Mouse (Mus musculus) CD8-positive naive resting alpha-beta T cell, adult 2 months (primary cell): ENCODE measurements around the gene Il12rb1.
A peak's percentile ranks its signal among the peaks of the same experiment; 100 is the strongest.

Experiments used
- DNase-seq, 2 experiments: peaks; one replicate each; pipeline ENCODE4 v3.0.0; 2022; ENCODE audit warnings: low read depth in 2 of 2, low spot score in 2 of 2

The Il12rb1 gene

DNA sequence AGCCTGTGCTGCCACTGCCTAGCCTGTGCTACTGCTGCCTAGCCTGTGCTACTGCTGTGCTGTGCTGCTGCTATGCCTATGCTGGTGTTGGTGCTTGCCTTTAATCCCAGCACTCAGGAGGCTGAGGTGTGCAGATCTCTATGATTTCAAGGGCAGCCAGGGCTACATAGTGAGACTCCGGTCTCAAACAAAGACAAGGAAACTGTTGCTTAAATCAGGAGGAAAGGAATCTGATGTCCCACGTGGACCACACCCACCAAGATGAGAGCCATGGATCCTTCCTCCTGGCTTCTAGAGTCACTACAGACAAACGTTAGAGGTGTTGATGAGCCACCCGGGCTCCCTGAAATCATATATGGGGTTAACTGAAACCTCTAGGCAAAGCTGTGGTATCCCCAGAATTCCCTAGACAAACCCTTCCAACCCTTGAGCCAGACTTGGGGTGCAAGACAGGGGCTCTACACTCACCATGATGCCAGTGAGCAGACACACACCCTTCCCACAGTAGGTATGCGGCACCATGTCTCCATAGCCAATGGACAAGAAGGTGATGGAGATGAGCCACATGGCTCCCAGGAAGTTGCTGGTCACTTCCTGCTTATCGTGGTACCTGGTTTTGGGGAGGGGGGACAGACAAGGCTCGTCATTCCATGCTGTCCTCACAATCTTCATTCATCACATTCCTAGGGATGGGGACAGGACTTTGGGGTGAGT lies 42.0 kb downstream of the Il12rb1 start:
- no peak for DNase-seq

DNA sequence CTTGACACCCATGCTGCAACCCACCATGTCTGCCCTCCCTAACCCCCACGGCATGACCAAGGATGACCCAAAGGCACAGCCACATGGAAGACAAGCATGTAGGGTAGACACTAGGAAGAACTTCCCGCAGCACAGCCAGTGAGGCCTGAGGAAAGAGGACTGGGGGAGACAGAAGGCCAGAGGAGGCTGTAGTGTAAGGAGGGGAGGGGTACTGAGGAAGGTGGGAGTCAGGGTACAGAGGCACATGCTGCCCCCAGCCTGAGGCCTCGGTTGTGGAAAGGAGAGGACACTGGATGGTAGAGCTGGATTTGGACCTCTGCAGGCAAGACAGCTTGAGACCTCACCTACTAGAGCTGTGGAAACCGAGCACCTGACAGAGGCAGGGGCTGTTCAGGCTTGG lies 42.7 kb downstream of the Il12rb1 start:
- no peak for DNase-seq

DNA sequence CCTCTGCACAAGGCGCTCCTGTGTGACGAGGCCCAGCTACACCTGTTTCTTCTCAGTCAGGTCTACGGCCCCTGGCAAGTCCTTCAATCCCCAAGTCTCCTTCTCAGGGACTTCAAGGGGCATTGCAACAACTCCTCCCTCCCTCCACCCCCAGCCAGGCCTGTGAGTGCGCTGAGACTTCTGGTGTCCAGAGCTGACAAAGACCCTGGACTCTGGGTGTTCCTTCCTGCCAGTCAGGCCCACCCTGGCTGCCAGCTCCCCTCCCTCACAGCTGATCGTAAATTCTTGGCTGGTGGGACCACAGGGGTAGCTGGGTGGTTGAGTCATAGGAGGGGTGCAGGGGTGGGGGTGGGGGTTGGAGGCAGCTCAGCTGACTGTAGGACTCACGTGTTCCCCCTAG lies 43.6 kb downstream of the Il12rb1 start:
- no peak for DNase-seq

DNA sequence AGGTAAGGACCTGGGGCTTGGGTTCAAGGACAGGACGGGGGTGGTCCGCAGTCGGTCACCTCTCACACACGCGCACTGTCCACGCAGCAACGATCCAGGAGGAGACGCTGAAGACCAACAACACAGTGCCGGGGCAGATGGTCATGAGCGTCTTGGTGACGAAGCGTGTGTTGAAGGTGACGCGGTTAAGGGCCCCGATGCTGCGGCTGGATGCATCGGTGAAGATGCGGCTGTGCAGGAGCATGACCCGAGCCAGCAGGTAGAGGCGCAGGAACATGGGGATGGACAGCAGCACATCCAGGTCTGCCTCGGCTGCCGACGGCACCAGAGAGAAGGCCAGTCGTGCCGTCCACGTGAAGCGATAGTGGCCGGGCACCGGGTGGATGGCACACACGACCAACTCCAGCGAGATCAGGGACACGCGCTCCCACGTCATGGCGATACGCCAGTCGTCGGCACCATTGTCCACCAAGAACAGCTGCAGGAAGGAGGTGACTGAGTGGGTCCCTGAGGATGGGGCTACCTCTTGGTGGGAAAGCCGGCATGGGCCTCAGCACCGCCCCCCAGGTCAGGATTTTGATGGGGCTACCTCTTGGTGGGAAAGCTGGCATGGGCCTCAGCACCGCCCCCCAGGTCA lies 44.5 kb downstream of the Il12rb1 start:
- DNase-seq, result no peak

DNA sequence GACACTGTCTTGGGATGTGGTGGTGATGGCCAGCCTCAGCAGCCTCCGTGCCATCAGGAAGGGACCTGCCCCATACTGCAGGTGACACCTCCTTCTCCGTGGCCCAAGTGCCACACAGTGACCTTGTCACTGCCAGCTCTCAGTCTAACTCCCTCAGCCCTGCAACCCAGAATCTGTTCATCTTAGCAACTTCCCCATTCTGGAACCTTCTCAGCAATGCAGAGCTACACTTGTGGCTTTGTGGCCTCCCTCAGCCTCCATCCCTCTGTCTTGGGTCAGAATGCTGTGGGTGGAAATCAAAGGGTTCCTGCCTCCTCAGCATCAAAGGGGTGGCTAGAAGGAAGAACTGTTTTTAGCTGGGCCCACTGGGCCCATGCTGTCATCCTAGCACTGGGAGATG lies 45.6 kb downstream of the Il12rb1 start:
- no peak for DNase-seq

DNA sequence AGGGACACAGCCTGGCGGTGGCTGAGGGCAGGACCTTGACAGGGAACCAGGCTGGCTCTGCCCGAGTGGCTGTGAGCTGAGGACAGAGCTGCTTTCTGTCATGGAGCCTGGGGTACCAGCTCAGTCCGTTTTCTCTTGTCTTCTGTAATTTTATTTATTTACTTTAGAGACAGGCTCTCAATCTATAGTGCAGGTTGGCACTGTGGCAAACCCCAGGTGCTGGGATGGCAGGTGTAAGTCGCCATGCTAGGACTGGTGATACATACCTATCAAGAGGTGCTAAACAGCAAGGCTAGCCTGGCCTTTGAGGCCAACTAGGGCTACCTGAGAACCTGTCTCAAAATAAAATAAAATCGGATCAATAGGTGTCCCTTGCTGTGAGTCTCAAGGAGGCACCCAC lies 47.8 kb downstream of the Il12rb1 start:
- DNase-seq, result no peak

DNA sequence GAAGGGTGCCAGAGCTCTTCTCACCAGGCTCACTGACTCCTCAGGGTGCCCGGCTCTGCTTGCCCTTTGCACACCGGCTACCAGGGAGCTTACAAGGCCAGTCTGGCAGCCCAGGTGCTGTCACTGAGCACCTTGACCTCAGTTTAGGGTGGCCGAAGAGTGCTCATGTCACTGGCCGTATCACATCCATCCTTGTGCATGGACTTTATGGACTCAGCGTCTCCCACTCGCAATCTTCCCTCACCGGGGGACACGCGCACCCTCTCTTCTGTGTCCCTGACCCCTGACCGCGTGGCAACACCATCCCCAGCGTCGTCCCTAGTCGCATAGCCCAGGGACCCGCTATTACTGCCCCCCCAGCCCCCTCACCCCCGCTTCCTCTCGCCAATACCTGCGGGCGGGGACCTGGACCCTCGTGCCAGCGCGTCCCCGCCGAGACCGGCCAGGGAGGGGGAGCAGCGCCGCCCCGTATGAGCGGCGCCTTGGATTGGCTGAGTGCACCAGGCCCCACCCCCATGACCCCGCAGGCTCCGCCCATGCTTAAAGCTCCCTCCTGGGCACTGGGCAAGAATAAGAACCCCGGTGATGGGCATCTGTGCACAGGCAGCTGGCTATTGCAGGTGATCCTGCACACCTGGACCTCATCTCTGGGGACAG lies 48.4 kb downstream of the Il12rb1 start:
- no peak for DNase-seq

DNA sequence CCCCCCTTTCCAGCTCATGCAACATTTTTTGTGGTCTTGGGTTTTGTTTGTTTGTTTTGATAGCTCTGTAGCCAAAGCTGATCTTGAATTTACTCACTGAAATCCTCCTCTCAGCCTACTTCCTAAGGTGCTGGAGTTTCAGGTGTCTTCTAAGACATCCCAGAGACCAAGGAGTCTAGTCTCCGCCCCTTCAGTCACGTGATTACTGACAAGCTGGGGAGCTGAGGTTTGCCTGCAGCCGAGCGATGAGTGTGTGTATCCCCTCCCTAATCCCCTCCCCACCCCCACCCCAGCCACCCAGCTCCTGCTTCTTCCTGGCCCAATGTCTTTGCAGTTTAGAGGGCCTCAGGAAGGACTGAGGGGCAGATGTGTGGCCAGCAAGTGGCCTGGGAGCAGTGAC lies 49.3 kb downstream of the Il12rb1 start:
- no peak for DNase-seq

DNA sequence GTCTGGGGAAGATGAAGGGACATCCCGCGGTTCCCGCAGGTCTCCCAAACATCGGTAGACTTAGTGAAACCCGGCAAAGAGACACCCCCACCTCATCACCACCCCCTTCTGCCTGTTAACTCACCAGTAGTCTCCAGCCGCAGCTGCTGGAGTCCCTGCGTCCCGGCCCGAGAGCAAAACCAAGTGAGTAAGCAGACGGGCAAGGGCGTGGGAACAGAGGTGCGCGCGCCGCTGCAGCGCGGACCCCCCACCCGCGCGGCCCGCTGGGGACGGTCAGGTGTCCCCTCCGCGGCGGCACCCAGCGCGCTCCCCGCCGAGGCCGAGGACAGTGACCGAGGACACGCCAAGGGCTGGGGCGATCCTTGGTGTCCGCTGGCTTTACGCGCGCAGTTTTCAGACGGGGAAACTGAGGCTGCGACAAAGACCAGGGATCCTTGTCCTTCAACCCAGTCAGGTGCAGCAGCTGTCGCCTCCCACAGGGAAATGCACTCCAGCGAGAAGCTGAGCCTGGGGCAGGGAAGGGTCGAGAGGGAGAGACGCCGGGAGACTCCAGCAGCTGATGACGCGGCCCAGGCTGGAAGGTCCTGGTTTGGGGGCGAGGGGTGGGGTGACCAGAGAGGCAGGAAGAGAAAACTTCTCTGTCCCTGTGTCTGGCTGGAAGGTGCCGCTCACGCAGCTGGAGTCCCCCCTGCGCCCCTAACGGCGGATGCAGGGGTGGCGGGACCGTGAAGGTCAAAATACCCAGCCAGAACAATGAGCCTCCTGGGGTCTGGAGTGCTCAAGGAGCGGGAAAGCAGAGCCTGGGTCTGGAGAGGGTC lies 54.8 kb downstream of the Il12rb1 start, which contains the start of gene Kcnn1:
Kcnn1 (minus strand) TSS at position 435 of the 818 bp plus-strand sequence.
- no peak for DNase-seq

DNA sequence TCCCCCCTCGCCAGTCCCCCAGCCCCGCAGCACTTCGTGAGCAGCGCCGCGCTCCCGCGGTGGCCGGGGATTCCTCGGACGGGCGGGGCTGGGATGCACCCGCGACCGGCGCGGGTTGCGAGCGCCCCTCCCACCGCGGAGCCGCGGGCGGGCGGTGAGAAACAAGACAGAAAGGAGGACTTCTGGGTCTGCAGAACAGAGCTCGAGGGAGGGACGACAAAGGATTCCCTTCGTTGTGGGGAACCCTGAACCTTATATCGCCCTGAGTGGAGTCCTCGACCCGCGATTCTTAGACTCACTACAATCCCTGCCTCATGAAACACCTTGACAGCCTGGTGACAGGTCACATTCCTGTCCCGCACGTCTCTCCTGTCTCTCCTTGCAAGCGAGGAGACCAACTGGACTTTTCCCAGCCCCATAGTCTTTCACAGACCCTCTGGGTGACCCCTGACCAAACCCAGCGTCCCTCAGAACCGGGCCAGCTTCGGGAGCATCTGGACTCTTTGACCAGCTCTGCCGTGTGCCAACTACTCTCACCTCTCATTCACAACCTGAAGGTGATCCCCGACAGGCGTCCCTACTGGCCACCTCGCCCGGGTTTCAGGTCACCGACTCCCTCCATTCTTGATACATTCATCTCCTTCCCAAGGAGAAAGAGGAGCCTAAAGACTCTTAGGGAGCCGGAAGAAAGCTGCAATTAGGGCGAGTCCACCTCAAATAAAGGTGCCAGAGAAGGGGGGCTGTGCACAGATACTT lies 55.9 kb downstream of the Il12rb1 start:
- DNase-seq, result no peak

DNA sequence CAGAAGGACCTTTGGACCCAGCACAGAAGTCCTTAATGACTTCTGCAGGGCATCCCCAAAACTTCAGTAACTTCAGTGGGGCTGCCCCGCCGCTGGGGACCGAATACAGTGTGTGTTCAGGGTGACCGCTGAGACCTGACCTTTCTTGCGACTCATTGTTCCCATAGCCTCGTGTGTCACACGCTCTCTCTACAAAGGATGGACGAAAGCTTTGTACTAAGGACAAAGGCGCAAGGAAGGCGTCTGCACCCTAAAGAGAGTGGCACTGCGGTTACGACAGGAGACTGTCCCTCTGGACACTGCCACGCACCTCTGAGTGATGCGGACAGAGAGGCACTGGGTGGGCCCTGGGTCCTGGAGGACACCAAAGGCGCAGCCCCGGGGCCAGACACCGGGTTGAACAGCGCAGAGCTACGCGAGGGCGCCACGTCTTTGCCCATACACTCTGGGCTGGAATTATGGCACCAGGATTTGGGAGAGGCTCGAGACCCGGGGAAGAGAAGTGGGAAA lies 56.5 kb downstream of the Il12rb1 start:
- no peak for DNase-seq

DNA sequence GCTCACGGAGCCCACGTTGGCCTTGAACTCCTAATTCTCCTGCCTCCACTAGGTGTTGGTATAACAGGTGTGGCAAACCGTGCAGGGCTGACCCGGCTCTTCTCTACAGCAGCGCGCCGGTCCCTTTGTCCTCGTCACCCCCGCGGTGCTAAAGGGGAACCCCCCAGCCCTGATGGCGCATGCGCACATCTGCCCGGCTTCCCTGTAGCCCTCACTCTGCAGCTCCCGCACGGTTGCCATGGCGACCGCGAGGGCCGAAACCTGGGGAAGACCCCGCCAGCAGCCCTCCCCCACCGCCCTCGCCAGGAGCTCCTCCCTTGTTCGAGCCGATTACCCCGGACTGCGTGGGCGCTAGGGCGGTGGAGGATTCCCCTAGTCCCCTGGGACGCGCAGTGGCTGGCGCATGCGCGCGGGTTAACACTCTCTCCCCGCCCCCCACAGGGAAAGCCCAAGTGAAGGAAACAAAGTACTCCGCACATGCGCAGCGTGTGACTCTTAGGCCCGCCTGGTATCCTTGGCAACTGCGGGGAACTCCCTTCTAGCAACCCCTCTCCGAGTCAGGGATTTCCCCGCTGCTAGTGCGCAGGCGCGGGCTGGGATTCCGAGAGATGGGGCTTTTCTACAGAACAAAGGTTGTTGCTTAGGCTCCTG lies 57.2 kb downstream of the Il12rb1 start:
- DNase-seq, result peak; percentile 99

DNA sequence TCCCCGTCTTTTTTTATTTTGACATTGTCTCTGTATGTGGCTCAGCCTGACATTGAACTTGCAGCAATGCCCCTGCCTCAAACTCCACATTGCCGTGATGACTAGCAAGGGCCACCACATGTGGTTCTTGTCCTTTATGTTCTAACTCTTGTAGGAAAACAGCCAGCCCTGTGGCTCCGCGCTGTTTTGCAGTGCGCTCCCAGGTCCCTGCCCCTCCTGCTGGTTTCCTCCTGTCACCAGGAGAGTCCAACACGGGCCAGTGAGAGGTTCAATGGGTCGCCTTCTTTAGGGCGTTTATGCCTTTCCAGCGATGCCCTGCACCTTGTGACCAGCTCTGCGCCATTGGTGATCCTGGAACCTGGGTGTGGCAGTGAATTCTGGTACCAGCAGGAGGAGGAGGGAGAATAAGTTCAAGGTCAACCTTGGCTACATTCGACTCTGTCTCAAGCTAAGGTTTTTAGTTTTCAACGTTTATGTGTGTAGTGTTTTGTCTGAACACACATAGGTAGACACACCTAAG lies 57.8 kb downstream of the Il12rb1 start:
- DNase-seq, result no peak

DNA sequence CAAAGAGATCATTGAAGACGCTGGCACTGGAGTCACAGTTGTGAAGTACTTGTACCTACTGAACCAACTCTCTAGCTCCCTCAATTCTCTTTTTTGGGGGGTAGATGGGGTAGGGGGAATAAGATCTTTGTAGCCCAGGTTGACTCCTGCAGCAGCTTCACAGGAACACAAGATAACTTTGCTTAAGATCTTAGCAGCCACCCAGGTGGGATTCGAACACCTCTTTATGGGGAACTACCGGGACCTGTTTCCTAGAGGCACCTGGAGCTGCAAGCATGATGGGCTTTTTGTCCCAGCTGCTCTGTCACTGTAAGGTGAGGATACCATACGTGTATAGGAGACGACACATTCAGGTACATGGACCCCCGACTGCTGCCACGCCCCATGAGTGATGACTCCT lies 58.3 kb downstream of the Il12rb1 start:
- no peak for DNase-seq

DNA sequence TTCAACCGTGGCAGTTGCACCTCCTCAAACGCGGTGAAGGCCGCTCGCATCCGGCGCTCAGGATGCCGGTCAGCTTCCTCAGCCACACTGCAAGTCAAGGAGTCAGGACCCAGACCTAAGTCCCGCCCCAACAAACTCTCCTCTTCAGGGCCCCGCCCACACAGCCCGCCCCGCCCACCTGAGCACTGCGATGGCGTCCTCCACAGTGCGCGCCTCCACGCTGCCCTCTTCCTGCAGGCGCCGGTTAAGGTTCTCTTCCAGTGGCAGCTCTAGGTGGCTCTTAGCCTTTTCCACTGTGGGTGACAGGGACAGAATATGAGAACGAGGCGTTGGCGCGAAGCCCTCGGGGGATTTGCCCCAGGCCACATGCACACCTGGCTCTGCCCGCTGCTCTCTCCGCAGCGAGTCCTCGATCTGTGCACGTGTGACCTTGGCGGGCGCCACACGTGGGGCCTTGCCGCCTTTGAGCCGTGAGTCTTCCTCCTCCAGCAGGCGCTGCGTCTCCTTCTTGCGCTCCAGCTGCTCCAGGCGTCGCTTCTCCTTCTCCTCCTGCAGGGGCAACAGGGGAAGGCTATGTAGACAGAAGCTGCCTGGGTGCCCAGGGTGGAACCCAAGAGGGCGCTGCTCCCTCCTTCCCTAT lies 60.4 kb downstream of the Il12rb1 start:
- no peak for DNase-seq

DNA sequence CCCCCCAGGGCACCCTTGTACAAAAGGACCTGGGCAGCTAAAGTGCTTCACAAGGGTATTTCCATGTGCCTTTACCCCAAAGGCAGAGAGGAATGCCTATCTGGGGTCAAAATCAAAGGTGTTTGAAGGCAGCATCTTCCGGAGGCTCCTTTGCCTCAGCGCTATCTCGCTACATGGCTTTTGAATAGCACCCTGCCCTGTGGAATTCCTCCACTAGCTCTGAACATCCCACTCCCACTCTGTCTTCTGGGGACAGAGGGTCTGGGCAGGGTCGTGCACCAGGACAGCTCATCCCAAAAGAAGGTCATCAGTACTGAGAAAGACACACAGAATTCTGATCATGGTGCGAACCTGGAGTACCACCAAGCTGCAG lies 60.9 kb downstream of the Il12rb1 start:
- DNase-seq, result no peak

DNA sequence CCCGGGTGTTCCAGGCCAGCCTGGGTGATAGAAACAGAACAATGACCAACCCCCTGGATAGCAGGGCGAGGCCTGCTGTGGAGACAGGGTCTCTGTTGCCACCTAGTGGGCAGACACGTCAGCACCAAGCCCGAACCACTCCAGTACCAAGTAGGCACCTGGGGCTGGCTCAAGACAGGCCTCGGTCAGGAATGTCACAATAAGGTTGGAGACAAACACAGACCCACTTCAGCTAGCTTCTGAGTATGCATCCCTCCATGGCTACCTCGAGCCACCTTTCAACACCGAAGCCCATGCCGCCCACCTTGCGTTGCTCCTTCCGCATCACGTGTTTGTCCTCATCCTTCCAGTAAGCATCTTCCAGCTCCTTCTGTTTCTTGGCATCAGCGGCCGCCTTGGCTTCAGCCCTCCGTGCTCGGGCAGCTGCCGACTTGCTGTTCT lies 61.4 kb downstream of the Il12rb1 start:
- peak; percentile 65 to 70 for DNase-seq
